Mouse (Mus musculus): ENCODE measurements around the gene Capn11.

The Capn11 gene

GRCm38 (mm10) chr17:45682843-45683242 is 23.7 kb upstream of the Capn11 start:
- DNase-seq (ENCODE audit: low spot score in 2 of 2), result no peak

GRCm38 (mm10) chr17:45681588-45681987 is 22.5 kb upstream of the Capn11 start:
- DNase-seq (ENCODE audit: low spot score in 2 of 2), result no peak

GRCm38 (mm10) chr17:45680391-45680980 is 21.4 kb upstream of the Capn11 start:
- DNase-seq (ENCODE audit: low spot score in 2 of 2), result no peak

- no peak for DNase-seq (ENCODE audit: low spot score in 2 of 2)
Measured at GRCm38 (mm10) chr17:45678106-45678505, 19.0 kb upstream of the Capn11 start.

GRCm38 (mm10) chr17:45672598-45672997 is 13.5 kb upstream of the Capn11 start:
- no peak for DNase-seq (ENCODE audit: low spot score in 2 of 2)

- DNase-seq (ENCODE audit: low spot score in 2 of 2), result no peak
Measured at GRCm38 (mm10) chr17:45671821-45672220, 12.7 kb upstream of the Capn11 start.

- no peak for DNase-seq (ENCODE audit: low spot score in 2 of 2)
Measured at GRCm38 (mm10) chr17:45667986-45668385, 8.9 kb upstream of the Capn11 start.

GRCm38 (mm10) chr17:45667481-45667880 is 8.4 kb upstream of the Capn11 start:
- no peak for DNase-seq (ENCODE audit: low spot score in 2 of 2)

- DNase-seq (ENCODE audit: low spot score in 2 of 2), result no peak
Measured at GRCm38 (mm10) chr17:45666091-45666490, 7.0 kb upstream of the Capn11 start.

GRCm38 (mm10) chr17:45664608-45665007 is 5.5 kb upstream of the Capn11 start:
- DNase-seq (ENCODE audit: low spot score in 2 of 2), result no peak

- DNase-seq (ENCODE audit: low spot score in 2 of 2), result peak; percentile 74
Measured at GRCm38 (mm10) chr17:45663106-45663919, 4.2 kb upstream of the Capn11 start.

- DNase-seq (ENCODE audit: low spot score in 2 of 2), result no peak
Measured at GRCm38 (mm10) chr17:45655820-45656219, 3.3 kb downstream of the Capn11 start.

GRCm38 (mm10) chr17:45653233-45653632 is 5.9 kb downstream of the Capn11 start:
- DNase-seq (ENCODE audit: low spot score in 2 of 2), result no peak

- no peak for DNase-seq (ENCODE audit: low spot score in 2 of 2)
Measured at GRCm38 (mm10) chr17:45644185-45644584, 14.9 kb downstream of the Capn11 start.

GRCm38 (mm10) chr17:45642701-45643100 is 16.4 kb downstream of the Capn11 start:
- peak; percentile 61 to 68 for DNase-seq (ENCODE audit: low spot score in 2 of 2)

- DNase-seq (ENCODE audit: low spot score in 2 of 2), result no peak
Measured at GRCm38 (mm10) chr17:45641981-45642380, 17.1 kb downstream of the Capn11 start.

- no peak for DNase-seq (ENCODE audit: low spot score in 2 of 2)
Measured at GRCm38 (mm10) chr17:45638596-45639295, 20.4 kb downstream of the Capn11 start.

- DNase-seq (ENCODE audit: low spot score in 2 of 2), result no peak
Measured at GRCm38 (mm10) chr17:45634033-45634432, 25.1 kb downstream of the Capn11 start.

- DNase-seq (ENCODE audit: low spot score in 2 of 2), result no peak
Measured at GRCm38 (mm10) chr17:45631940-45632339, 27.2 kb downstream of the Capn11 start.

GRCm38 (mm10) chr17:45630992-45631391 is 28.1 kb downstream of the Capn11 start:
- no peak for DNase-seq (ENCODE audit: low spot score in 2 of 2)

- DNase-seq (ENCODE audit: low spot score in 2 of 2), result peak; percentile 47 to 50
Measured at GRCm38 (mm10) chr17:45629861-45630694, 29.0 kb downstream of the Capn11 start.

Measured in frontal cortex, postnatal 25 days (tissue).